Comparison of ENCODE assay signal across 23 mouse cellular contexts in the genomic region with DNA sequence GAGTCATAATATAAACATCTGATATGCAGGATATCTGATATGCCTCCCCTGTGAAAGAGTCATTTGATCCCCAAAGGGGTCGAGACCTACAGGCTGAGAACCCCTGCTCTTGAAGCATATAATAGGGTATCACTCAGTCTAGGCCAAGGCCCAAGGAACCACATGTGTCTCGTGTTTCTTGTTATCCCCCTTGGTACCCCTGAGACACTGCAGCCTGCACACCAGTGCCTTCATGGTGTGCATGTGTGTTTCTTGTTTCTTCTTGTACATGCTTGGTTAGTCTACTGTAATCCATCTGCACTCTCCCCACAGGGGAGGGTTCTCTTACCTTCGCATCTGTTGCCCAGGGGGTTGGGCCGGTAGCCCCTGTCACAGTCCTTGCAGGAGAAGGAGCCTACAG. TPM values are rescaled to one million over a fixed set of nuclear protein-coding genes. Genes with fewer than 3 reads are reported as not detected.
DNase-seq lines count a peak whose midpoint lies in the region; ATAC-seq lines count a peak whose summit lies in the region.
"Had no signal": no experiment of that assay in that cellular context is flagged by ENCODE, and none has a peak within 500 bp of the region (broad histone marks: within the 10 kb centered on the region; RNA-seq: fewer than 3 reads in every experiment).

No protein-coding gene starts in this region.

- no peak for DNase-seq in embryonic facial prominence, embryonic 11.5 days (ENCODE audit: low spot score)
- DNase-seq in embryonic facial prominence, embryonic 10.5 days (ENCODE audit: low spot score), result no peak
- no peak for DNase-seq in embryonic facial prominence, embryonic 14.5 days (ENCODE audit: low spot score)
- no peak for DNase-seq in heart, postnatal 14 days
- DNase-seq in gastrocnemius, adult 8-10 months (ENCODE audit: low spot score in 2 of 2), result no peak
- DNase-seq: adrenal gland, adult 8-10 months; adrenal gland, postnatal 14 days; adrenal gland, postnatal 36 days; B cell, adult 2 months; cerebellum, adult 11-12 months; cerebellum, adult 2 months; cerebellum, adult 9-10 months; cerebellum, postnatal 10 days; cerebellum, postnatal 25 days had no signal

- no peak overlapping the region for H3K27ac ChIP-seq in embryonic facial prominence, embryonic 11.5 days (replicated peaks; ENCODE audit: low read depth, low read length)
- H3K27ac ChIP-seq in embryonic facial prominence, embryonic 10.5 days (replicated peaks), result no peak overlapping the region
- H3K27ac ChIP-seq in embryonic facial prominence, embryonic 14.5 days (replicated peaks; ENCODE audit: low read depth, low read length), result no peak overlapping the region
- H3K27ac ChIP-seq: embryonic facial prominence, embryonic 12.5 days; embryonic facial prominence, embryonic 15.5 days; forebrain, embryonic 10.5 days; forebrain, embryonic 12.5 days had no signal

- no peak overlapping the region for H3K9ac ChIP-seq in embryonic facial prominence, embryonic 11.5 days (replicated peaks; ENCODE audit: low read length)
- no peak overlapping the region for H3K9ac ChIP-seq in embryonic facial prominence, embryonic 14.5 days (ENCODE audit: low read depth, low read length)
- H3K9ac ChIP-seq: embryonic facial prominence, embryonic 12.5 days; embryonic facial prominence, embryonic 15.5 days; forebrain, embryonic 12.5 days had no signal

- no peak overlapping the region for H3K4me2 ChIP-seq in embryonic facial prominence, embryonic 11.5 days (ENCODE audit: low read depth, low read length)
- H3K4me2 ChIP-seq in embryonic facial prominence, embryonic 14.5 days (ENCODE audit: low read depth, low read length), result no peak overlapping the region
- H3K4me2 ChIP-seq: embryonic facial prominence, embryonic 12.5 days; embryonic facial prominence, embryonic 15.5 days; forebrain, embryonic 12.5 days had no signal

- intact Hi-C loops in heart, postnatal 14 days (cut with DNase I), result no loop called here

- H3K36me3 ChIP-seq in embryonic facial prominence, embryonic 11.5 days (replicated peaks; ENCODE audit: control insufficient read depth, insufficient read depth, low read depth, low read length), result no peaks in the 10 kb centered on the region
- H3K36me3 ChIP-seq in embryonic facial prominence, embryonic 10.5 days (replicated peaks), result no peaks in the 10 kb centered on the region
- no peaks in the 10 kb centered on the region for H3K36me3 ChIP-seq in embryonic facial prominence, embryonic 14.5 days (ENCODE audit: control insufficient read depth, insufficient read depth, low read length)
- H3K36me3 ChIP-seq: embryonic facial prominence, embryonic 12.5 days; embryonic facial prominence, embryonic 15.5 days; forebrain, embryonic 10.5 days; forebrain, embryonic 12.5 days had no signal

- no peaks in the 10 kb centered on the region for H3K27me3 ChIP-seq in embryonic facial prominence, embryonic 11.5 days (ENCODE audit: control insufficient read depth, insufficient read depth, low read length)
- no peaks in the 10 kb centered on the region for H3K27me3 ChIP-seq in embryonic facial prominence, embryonic 10.5 days (replicated peaks; ENCODE audit: low read depth, poor library complexity, severe bottlenecking)
- H3K27me3 ChIP-seq in embryonic facial prominence, embryonic 14.5 days (replicated peaks; ENCODE audit: control insufficient read depth, insufficient read depth, low read length), result no peaks in the 10 kb centered on the region
- H3K27me3 ChIP-seq: embryonic facial prominence, embryonic 15.5 days; Patski had no signal

- 73% methylated on average over 4 of the region's 4 CpGs for WGBS in embryonic facial prominence, embryonic 11.5 days
- WGBS in embryonic facial prominence, embryonic 10.5 days, result 78% methylated on average over 4 of the region's 4 CpGs
- 58% methylated on average over 4 of the region's 4 CpGs for whole genome bisulfite sequencing in embryonic facial prominence, embryonic 14.5 days

- ATAC-seq in embryonic facial prominence, embryonic 11.5 days (replicated peaks; ENCODE audit: insufficient number of reproducible peaks, low FRiP score, low TSS enrichment, low read depth), result 0 out of 2 replicates have a peak, but pooled peaks have one; percentile 48
- ATAC-seq in embryonic facial prominence, embryonic 14.5 days (ENCODE audit: low read depth), result peak; percentile 63
- ATAC-seq: activated CD4-positive, CD25-positive, alpha-beta regulatory T cell, adult 4 months; forebrain, embryonic 14.5 days; forebrain, embryonic 16.5 days; Patski had no signal

- no peaks in the 10 kb centered on the region for H3K9me3 ChIP-seq in embryonic facial prominence, embryonic 11.5 days (replicated peaks; ENCODE audit: control insufficient read depth, low read length)
- no peaks in the 10 kb centered on the region for H3K9me3 ChIP-seq in embryonic facial prominence, embryonic 10.5 days
- no peaks in the 10 kb centered on the region for H3K9me3 ChIP-seq in embryonic facial prominence, embryonic 14.5 days (ENCODE audit: control insufficient read depth, low read length)
- H3K9me3 ChIP-seq: embryonic facial prominence, embryonic 12.5 days; embryonic facial prominence, embryonic 15.5 days; forebrain, embryonic 10.5 days; forebrain, embryonic 12.5 days had no signal

- no peak overlapping the region for H3K4me3 ChIP-seq in embryonic facial prominence, embryonic 11.5 days (ENCODE audit: low read depth, low read length)
- no peak overlapping the region for H3K4me3 ChIP-seq in embryonic facial prominence, embryonic 10.5 days
- no peak overlapping the region for H3K4me3 ChIP-seq in embryonic facial prominence, embryonic 14.5 days (ENCODE audit: low read depth, low read length)
- H3K4me3 ChIP-seq: embryonic facial prominence, embryonic 12.5 days; embryonic facial prominence, embryonic 15.5 days; erythroblast, embryonic 14.5 days; forebrain, embryonic 10.5 days; forebrain, embryonic 12.5 days had no signal

- H3K4me1 ChIP-seq in embryonic facial prominence, embryonic 11.5 days (ENCODE audit: control insufficient read depth, insufficient read depth, low read length), result no peaks in the 10 kb centered on the region
- H3K4me1 ChIP-seq in embryonic facial prominence, embryonic 10.5 days, result peaks cover 9% of the 10 kb centered on the region
- no peaks in the 10 kb centered on the region for H3K4me1 ChIP-seq in embryonic facial prominence, embryonic 14.5 days (ENCODE audit: control insufficient read depth, insufficient read depth, low read length)
- H3K4me1 ChIP-seq: forebrain, embryonic 10.5 days; forebrain, embryonic 12.5 days had no signal

RNA-seq across cellular contexts. Expression of a gene that starts 19.6 kb away (rescaled TPM):
- polyA plus RNA-seq in embryonic facial prominence, embryonic 11.5 days (2014; fragmentation: Nextera tagmentation; extraction: Ambion mirVana), result 128 and 136 TPM in 2 replicates
- polyA plus RNA-seq in embryonic facial prominence, embryonic 10.5 days (2016; fragmentation: Nextera tagmentation; extraction: Ambion mirVana), result 135 and 141 TPM in 2 replicates
- polyA plus RNA-seq in embryonic facial prominence, embryonic 14.5 days (2014; fragmentation: Nextera tagmentation; extraction: Ambion mirVana), result 123 and 130 TPM in 2 replicates
- 10 to 100 TPM; 71.2 to 73.3 TPM for total RNA-seq in heart, postnatal 14 days (2021)
- 10 to 100 TPM; 41.4 to 48.9 (median 45.8) TPM for total RNA-seq in gastrocnemius, adult 8-10 months (2022)

RNA-seq across cellular contexts. Expression of a gene that starts 19.7 kb away (rescaled TPM):
- 72.6 and 73.9 TPM in 2 replicates for polyA plus RNA-seq in embryonic facial prominence, embryonic 11.5 days (2014; fragmentation: Nextera tagmentation; extraction: Ambion mirVana)
- 62.8 and 64.4 TPM in 2 replicates for polyA plus RNA-seq in embryonic facial prominence, embryonic 10.5 days (2016; fragmentation: Nextera tagmentation; extraction: Ambion mirVana)
- polyA plus RNA-seq in embryonic facial prominence, embryonic 14.5 days (2014; fragmentation: Nextera tagmentation; extraction: Ambion mirVana), result 63.8 and 65.7 TPM in 2 replicates
- 10 to 100 TPM; 30.8 to 32.7 TPM for total RNA-seq in heart, postnatal 14 days (2021)
- total RNA-seq in gastrocnemius, adult 8-10 months (2022), result 10 to 100 TPM; 12.1 to 16.8 (median 14.0) TPM
